Mouse (Mus musculus) CH12.LX (cell line): ENCODE data around the gene Zscan22. TPM values are rescaled to one million over a fixed set of nuclear protein-coding genes. Genes with fewer than 3 reads are reported as not detected.
A peak's percentile ranks its signal among the peaks of the same experiment; 100 is the strongest.

ENCODE experiments used
- DNase-seq: peaks from one replicate; pipeline ENCODE4 v3.0.0-alpha.2; 2013; ENCODE audit errors: extremely low read depth
- H3K27ac ChIP-seq: 2 replicates; pipeline ENCODE4 v1.5.1; 2012; ENCODE audit warnings: low read depth, mild to moderate bottlenecking, control low read depth, moderate library complexity; ENCODE audit not compliant: insufficient read depth
- H3K27me3 ChIP-seq: replicated peaks from 2 replicates; pipeline ENCODE3; 2012; ENCODE audit warnings: inconsistent platforms
- H3K36me3 ChIP-seq, 2 experiments: replicated peaks in 1 of 2; 2 replicates each; pipeline versions ENCODE3 to v1.6.1; 2012; ENCODE audit warnings: inconsistent platforms in 1 of 2, low read length in 1 of 2, mild to moderate bottlenecking in 1 of 2, mixed read lengths in 1 of 2, moderate library complexity in 1 of 2; ENCODE audit not compliant: control insufficient read depth in 1 of 2, insufficient read depth in 1 of 2
- H3K4me1 ChIP-seq, 2 experiments: 2 replicates each; pipeline ENCODE4 v1.6.1; 2012; ENCODE audit warnings: inconsistent platforms in 1 of 2, moderate library complexity in 1 of 2; ENCODE audit not compliant: insufficient read depth in 2 of 2, control insufficient read depth in 1 of 2
- H3K4me2 ChIP-seq: 2 replicates; pipeline ENCODE4 v1.6.1; 2012; ENCODE audit warnings: low read depth, mild to moderate bottlenecking, control low read depth; ENCODE audit not compliant: poor library complexity, insufficient read depth, severe bottlenecking
- H3K4me3 ChIP-seq, 3 experiments: fragments of 150-350 bp in 1 of 3; sonication (generic) in 1 of 3; replicated peaks in 1 of 3; 2 replicates each; pipeline versions ENCODE3 to v1.5.1; 2011 to 2012; ENCODE audit warnings: low read depth in 2 of 3, low read length in 2 of 3, mild to moderate bottlenecking in 2 of 3, moderate library complexity in 2 of 3, control low read depth in 1 of 3, improper control_type of control experiment in 1 of 3, inconsistent platforms in 1 of 3, mixed read lengths in 1 of 3; ENCODE audit not compliant: poor library complexity in 1 of 3
- H3K79me2 ChIP-seq: replicated peaks from 2 replicates; pipeline ENCODE4 v1.6.1; 2012; ENCODE audit warnings: mild to moderate bottlenecking, moderate library complexity; ENCODE audit not compliant: control insufficient read depth, poor library complexity, insufficient read depth, severe bottlenecking; ENCODE audit errors: extremely low read depth
- H3K9ac ChIP-seq: 2 replicates; pipeline ENCODE4 v1.6.1; 2012; ENCODE audit warnings: low read depth, mild to moderate bottlenecking, control low read depth, moderate library complexity; ENCODE audit not compliant: insufficient read depth
- H3K9me3 ChIP-seq: replicated peaks from 2 replicates; pipeline ENCODE3; 2012; ENCODE audit warnings: low read length, inconsistent platforms, mixed read lengths
- BHLHE40 ChIP-seq: IDR thresholded peaks from 2 replicates; pipeline ENCODE4 v1.6.1; 2011; ENCODE audit warnings: mild to moderate bottlenecking, low read depth, low read length, improper control_type of control experiment
- CHD1 ChIP-seq: IDR thresholded peaks from 2 replicates; pipeline ENCODE4 v1.6.1; 2012; ENCODE audit warnings: low read depth, low read length, improper control_type of control experiment, inconsistent platforms
- CHD2 ChIP-seq: IDR thresholded peaks from 2 replicates; pipeline ENCODE4 v1.6.1; 2011; ENCODE audit warnings: low read length, improper control_type of control experiment
- ELF1 ChIP-seq: IDR thresholded peaks from 2 replicates; pipeline ENCODE4 v1.6.1; 2014; ENCODE audit warnings: low read depth, mild to moderate bottlenecking, inconsistent platforms, low read length, improper control_type of control experiment
- ETS1 ChIP-seq: conservative IDR thresholded peaks from 2 replicates; pipeline ENCODE4 v1.6.1; 2012; ENCODE audit warnings: low read depth, mild to moderate bottlenecking, inconsistent platforms, low read length, improper control_type of control experiment, moderate library complexity
- GABPA ChIP-seq: IDR thresholded peaks from 2 replicates; pipeline ENCODE4 v1.6.1; 2012; ENCODE audit warnings: low read depth, low read length, improper control_type of control experiment, inconsistent platforms; ENCODE audit not compliant: insufficient replicate concordance
- HCFC1 ChIP-seq: IDR thresholded peaks from 2 replicates; pipeline ENCODE4 v1.6.1; 2012; ENCODE audit warnings: low read depth, mild to moderate bottlenecking, inconsistent platforms, low read length, improper control_type of control experiment
- IRF4 ChIP-seq: IDR thresholded peaks from 2 replicates; pipeline ENCODE4 v1.6.1; 2014; ENCODE audit warnings: low read depth, mild to moderate bottlenecking, inconsistent platforms, low read length, improper control_type of control experiment
- JUN ChIP-seq: IDR thresholded peaks from 2 replicates; pipeline ENCODE4 v1.6.1; 2011; ENCODE audit warnings: low read depth, mild to moderate bottlenecking, low read length, improper control_type of control experiment, moderate library complexity; ENCODE audit not compliant: insufficient read depth
- JUND ChIP-seq: conservative IDR thresholded peaks from 2 replicates; pipeline ENCODE4 v1.6.1; 2011; ENCODE audit warnings: low read depth, low read length, improper control_type of control experiment
- KAT2A ChIP-seq: IDR thresholded peaks from 2 replicates; pipeline ENCODE4 v1.6.1; 2012; ENCODE audit warnings: low read length, improper control_type of control experiment, inconsistent platforms; ENCODE audit not compliant: insufficient replicate concordance
- MAFK ChIP-seq: IDR thresholded peaks from 2 replicates; pipeline ENCODE4 v1.6.1; 2011; ENCODE audit warnings: low read length, improper control_type of control experiment; ENCODE audit not compliant: insufficient replicate concordance
- MAX ChIP-seq: IDR thresholded peaks from 2 replicates; pipeline ENCODE4 v1.6.1; 2011; ENCODE audit warnings: low read length, improper control_type of control experiment
- MAZ ChIP-seq: IDR thresholded peaks from 2 replicates; pipeline ENCODE4 v1.6.1; 2012; ENCODE audit warnings: low read depth, mild to moderate bottlenecking, inconsistent platforms, low read length, improper control_type of control experiment, moderate library complexity
- MEF2A ChIP-seq: IDR thresholded peaks from 2 replicates; pipeline ENCODE4 v1.6.1; 2014; ENCODE audit warnings: low read depth, mild to moderate bottlenecking, inconsistent platforms, low read length, improper control_type of control experiment, borderline replicate concordance
- MXI1 ChIP-seq: IDR thresholded peaks from 2 replicates; pipeline ENCODE4 v1.6.1; 2011; ENCODE audit warnings: mild to moderate bottlenecking, low read depth, low read length, improper control_type of control experiment
- MYC ChIP-seq: IDR thresholded peaks from 2 replicates; pipeline ENCODE4 v1.6.1; 2011; ENCODE audit warnings: low read depth, mild to moderate bottlenecking, improper control_type of control experiment, low read length
- NELFE ChIP-seq: IDR thresholded peaks from 2 replicates; pipeline ENCODE4 v1.6.1; 2011; ENCODE audit warnings: low read depth, low read length, improper control_type of control experiment
- NRF1 ChIP-seq: IDR thresholded peaks from 2 replicates; pipeline ENCODE4 v1.6.1; 2014; ENCODE audit warnings: low read depth, mild to moderate bottlenecking, inconsistent platforms, low read length, improper control_type of control experiment, moderate library complexity
- PAX5 ChIP-seq: IDR thresholded peaks from 2 replicates; pipeline ENCODE4 v1.6.1; 2012; ENCODE audit warnings: low read length, inconsistent platforms, mixed read lengths
- POLR2A ChIP-seq: IDR thresholded peaks from 2 replicates; pipeline ENCODE4 v1.6.1; 2011; ENCODE audit warnings: low read depth, mild to moderate bottlenecking, improper control_type of control experiment, low read length
- POLR2AphosphoS2 ChIP-seq: IDR thresholded peaks from 2 replicates; pipeline ENCODE4 v1.6.1; 2011; ENCODE audit warnings: low read depth, low read length, improper control_type of control experiment
- RAD21 ChIP-seq: IDR thresholded peaks from 2 replicates; pipeline ENCODE4 v1.6.1; 2011; ENCODE audit warnings: low read depth, mild to moderate bottlenecking, low read length, improper control_type of control experiment, moderate library complexity
- RCOR1 ChIP-seq: conservative IDR thresholded peaks from 2 replicates; pipeline ENCODE4 v1.6.1; 2012; ENCODE audit warnings: low read depth, mild to moderate bottlenecking, inconsistent platforms, low read length, improper control_type of control experiment
- SIN3A ChIP-seq: IDR thresholded peaks from 2 replicates; pipeline ENCODE4 v1.6.1; 2012; ENCODE audit warnings: low read length, improper control_type of control experiment, inconsistent platforms
- SMC3 ChIP-seq: IDR thresholded peaks from 2 replicates; pipeline ENCODE4 v1.6.1; 2011; ENCODE audit warnings: low read depth, low read length, improper control_type of control experiment
- TBP ChIP-seq: conservative IDR thresholded peaks from 2 replicates; pipeline ENCODE4 v1.6.1; 2011; ENCODE audit warnings: low read depth, low read length, improper control_type of control experiment
- UBTF ChIP-seq: IDR thresholded peaks from 2 replicates; pipeline ENCODE4 v1.6.1; 2012; ENCODE audit warnings: low read depth, mild to moderate bottlenecking, inconsistent platforms, low read length, improper control_type of control experiment, moderate library complexity
- USF1 ChIP-seq: IDR thresholded peaks from 2 replicates; pipeline ENCODE4 v1.6.1; 2014; ENCODE audit warnings: low read depth, mild to moderate bottlenecking, inconsistent platforms, low read length, improper control_type of control experiment
- USF2 ChIP-seq: conservative IDR thresholded peaks from 2 replicates; pipeline ENCODE4 v1.6.1; 2011; ENCODE audit warnings: low read depth, low read length, improper control_type of control experiment
- ZC3H11A ChIP-seq: IDR thresholded peaks from 2 replicates; pipeline ENCODE4 v1.6.1; 2012; ENCODE audit warnings: low read depth, mild to moderate bottlenecking, inconsistent platforms, low read length, improper control_type of control experiment
- ZMIZ1 ChIP-seq: IDR thresholded peaks from 2 replicates; pipeline ENCODE4 v1.6.1; 2012; ENCODE audit warnings: low read depth, mild to moderate bottlenecking, inconsistent platforms, low read length, improper control_type of control experiment
- ZNF384 ChIP-seq: IDR thresholded peaks from 2 replicates; pipeline ENCODE4 v1.6.1; 2012; ENCODE audit warnings: low read depth, low read length, improper control_type of control experiment, inconsistent platforms
- dilution Hi-C: fragments of 300-500 bp; cut with MboI; formaldehyde crosslinking; loops from 2 replicates; pipeline ENCODE4 v1.14.3; 2020; ENCODE audit warnings: low sequenced_read_pairs; ENCODE audit not compliant: extremely low pct_unique_long_range_greater_than_20kb, extremely low pct_ligation_motif_present
- in situ Hi-C: fragments of 300-500 bp; cut with MboI; formaldehyde crosslinking; loops from 3 replicates; pipeline ENCODE4 v1.14.3; 2019; ENCODE audit warnings: low sequenced_read_pairs, low pct_ligation_motif_present, low pct_unique_long_range_greater_than_20kb, mixed read lengths
- polyA plus RNA-seq: library from polyadenylated mRNA; unstranded; fragments of >175 nt; gene quantifications from 2 replicates; pipeline ENCODE4 v1.2.1, GENCODE M21; 2012; ENCODE audit warnings: low read depth; ENCODE audit not compliant: insufficient read length
- total RNA-seq, 2 experiments: library from RNA; depleted of rRNA; stranded (reverse); fragments of 300-350 nt in 1 of 2; fragments of >200 nt in 1 of 2; gene quantifications; 2 replicates each; pipeline ENCODE4 v1.2.3; 2012 to 2014

Gene Zscan22
- total and polyA plus RNA-seq, 3 experiments, result 3.2 to 8.9 (median 3.3) TPM

- DNase-seq, result no peak
- Histone ChIP-seq H3K9ac (peak overlapping the region; percentile 87), H3K4me3 (peak overlapping the region; percentile 67 to 87 (median 78)), H3K27me3 (no peaks in the 10 kb centered on the region), H3K36me3 (no peaks in the 10 kb centered on the region), H3K79me2 (no peaks in the 10 kb centered on the region), H3K27ac (peak overlapping the region; percentile 33), H3K4me1 (peaks cover 0 to 33% of the 10 kb centered on the region in 2 experiments; a peak in 3 of 4 replicates), H3K9me3 (no peaks in the 10 kb centered on the region), H3K4me2 (peak overlapping the region; percentile 89)
- in situ Hi-C loops (no loop called here), dilution Hi-C loops (no loop called here)
- TF ChIP-seq USF2 (no peak), SIN3A (peak; percentile 3), IRF4 (peak; percentile 4; the same call in 1 of the 2 replicates)
These were observed 52.2 kb downstream of the Zscan22 start for GRCm38 (mm10) chr7:12949872-12950229.

- no peak overlapping the region for H3K9ac ChIP-seq
- dilution Hi-C loops (no loop called here), in situ Hi-C loops (no loop called here)
- DNase-seq, result peak; percentile 53
- no peaks in the 10 kb centered on the region for H3K79me2 ChIP-seq
- no peak overlapping the region for H3K4me2 ChIP-seq
- H3K4me3 ChIP-seq, result no peak overlapping the region
- no peaks in the 10 kb centered on the region for H3K27me3 ChIP-seq
- H3K4me1 ChIP-seq, result peaks cover 0 to 27% of the 10 kb centered on the region in 2 experiments; a peak in 2 of 4 replicates
- no peak overlapping the region for H3K27ac ChIP-seq
- H3K9me3 ChIP-seq, result no peaks in the 10 kb centered on the region
- H3K36me3 ChIP-seq, result no peaks in the 10 kb centered on the region
- TF ChIP-seq MAZ (no peak), ZNF384 (0 out of 2 replicates have a peak, but pooled peaks have one; percentile 7), POLR2A (no peak), PAX5 (no peak), CHD2 (no peak), UBTF (no peak), JUND (no peak), POLR2AphosphoS2 (no peak), KAT2A (no peak), RAD21 (peak; percentile 56), MAFK (0 out of 2 replicates have a peak, but pooled peaks have one; percentile 30), ELF1 (no peak), MYC (peak; percentile 94), MXI1 (no peak), JUN (no peak), ETS1 (no peak), IRF4 (no peak), ZC3H11A (no peak), RCOR1 (no peak), ZMIZ1 (no peak), BHLHE40 (no peak), TBP (no peak), USF1 (no peak), MEF2A (no peak), USF2 (no peak), NRF1 (no peak), SMC3 (peak; percentile 56), HCFC1 (no peak), CHD1 (no peak), GABPA (no peak), MAX (peak; percentile 52; the same call in 1 of the 2 replicates), NELFE (no peak)
These were observed 57.3 kb downstream of the Zscan22 start for GRCm38 (mm10) chr7:12954896-12955295.
